Mouse (Mus musculus): ENCODE measurements at regions not wholly inside any gene's neighbourhood (a gene's known extent, or its start where the extent isn't known, plus 50 kb on each side); places are given as distances from the start of the nearest gene placed in this dataset.

- peak; percentile 50 to 77 for DNase-seq (ENCODE audit: low spot score in 2 of 2)
Observed at GRCm38 (mm10) chr6:27029008-27029407, 1106.0 kb downstream of the Grm8 start.

DNA sequence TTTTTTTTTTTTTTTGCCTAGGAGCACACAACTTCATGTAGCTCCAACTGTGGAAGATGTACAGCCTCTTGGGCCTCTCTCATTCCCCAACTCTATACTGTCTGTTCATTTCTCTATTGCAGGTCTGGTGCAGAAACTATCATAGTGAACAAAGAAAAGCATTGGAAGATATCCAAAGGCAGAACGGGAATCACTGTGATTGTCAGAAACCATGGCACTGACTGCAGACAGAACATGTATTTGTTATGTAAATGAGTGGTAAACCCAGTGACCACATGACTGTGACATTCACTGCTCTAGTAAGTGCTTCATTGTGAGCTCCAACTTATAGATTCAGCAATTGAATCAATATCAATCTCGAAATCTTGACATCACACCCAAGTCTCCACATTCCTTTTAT, 1106.6 kb downstream of the Grm8 start:
- DNase-seq (ENCODE audit: low spot score in 2 of 2): no peak

DNA sequence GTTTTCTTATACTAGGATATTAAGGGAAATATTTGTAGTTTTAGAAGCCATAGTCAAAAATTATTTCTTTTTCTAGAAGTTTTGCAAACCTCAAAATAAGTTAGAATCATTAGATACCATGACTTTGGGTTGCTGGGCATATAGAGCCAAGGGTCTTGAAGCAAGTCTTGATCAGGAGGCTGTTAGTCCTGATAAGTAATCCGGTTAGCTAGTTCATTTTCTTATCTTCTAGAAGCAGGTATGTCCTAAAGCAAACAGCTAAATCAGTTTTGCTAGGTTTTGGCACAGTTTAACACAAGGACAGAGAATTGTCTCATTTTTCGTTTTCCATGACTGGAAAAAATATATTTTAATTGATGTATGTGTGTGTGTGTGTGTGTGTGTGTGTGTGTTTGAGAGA, 1113.3 kb downstream of the Grm8 start:
- DNase-seq (ENCODE audit: low spot score in 2 of 2): no peak

DNA sequence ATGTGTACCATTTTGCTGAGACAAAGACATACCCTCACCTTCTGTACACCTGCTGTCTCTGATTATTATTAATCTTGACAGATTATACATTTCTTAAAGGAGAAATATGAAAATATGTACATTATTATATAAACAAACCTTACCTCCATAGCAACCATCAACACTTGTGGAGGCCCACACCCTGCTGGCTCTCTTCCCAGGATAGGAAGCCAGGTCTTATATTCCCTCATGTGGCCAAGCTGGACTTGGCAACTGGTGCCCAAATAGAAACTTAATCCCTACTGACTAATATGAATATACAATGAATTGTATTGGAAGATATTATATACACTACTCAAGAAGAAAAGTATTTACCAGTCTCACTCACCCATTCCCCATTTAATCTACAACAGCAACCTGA, 1120.5 kb downstream of the Grm8 start:
- DNase-seq (ENCODE audit: low spot score in 2 of 2): no peak

DNA sequence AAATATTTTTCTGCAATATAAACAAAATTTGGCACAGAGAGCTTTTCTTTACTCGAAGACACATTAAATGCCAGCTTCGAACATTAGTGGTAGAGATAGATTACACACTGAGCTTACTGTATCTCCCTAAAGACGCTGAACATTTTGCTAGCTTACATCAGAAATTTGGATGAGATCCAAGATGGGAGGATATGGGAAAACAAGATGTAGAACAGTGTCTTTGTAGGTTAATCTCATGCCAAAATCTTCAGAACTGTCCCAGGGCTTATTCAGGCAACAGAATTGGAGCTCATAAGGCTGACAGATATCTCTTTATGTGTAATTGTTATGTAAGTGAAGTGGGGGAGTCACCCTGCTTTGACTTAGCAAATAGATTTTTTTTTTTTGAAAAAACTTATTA, 1158.4 kb downstream of the Grm8 start:
- DNase-seq (ENCODE audit: low spot score in 2 of 2): peak in 1 of 2 experiments; percentile 2

DNA sequence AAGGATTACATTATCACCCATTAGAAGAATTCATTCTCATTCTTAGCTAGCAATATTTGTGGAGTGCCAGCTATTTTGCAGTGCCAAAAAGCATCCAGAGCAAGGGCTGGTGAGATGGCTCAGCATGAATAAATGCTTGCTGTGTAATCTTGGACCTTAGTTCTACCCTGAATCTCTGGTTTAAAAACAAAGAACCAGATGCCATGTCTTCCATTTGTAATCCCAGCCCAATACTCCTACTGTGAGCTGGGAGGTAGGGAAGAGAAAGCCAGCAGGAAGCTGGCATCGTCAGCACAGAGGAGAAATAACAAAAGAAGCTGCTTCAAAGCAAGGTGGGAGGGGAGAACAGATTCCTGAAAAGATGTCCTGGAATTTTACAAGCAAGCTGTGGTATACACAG, 1140.1 kb upstream of the Pot1a start:
- DNase-seq (ENCODE audit: low spot score in 2 of 2): no peak
